In the genomic region with DNA sequence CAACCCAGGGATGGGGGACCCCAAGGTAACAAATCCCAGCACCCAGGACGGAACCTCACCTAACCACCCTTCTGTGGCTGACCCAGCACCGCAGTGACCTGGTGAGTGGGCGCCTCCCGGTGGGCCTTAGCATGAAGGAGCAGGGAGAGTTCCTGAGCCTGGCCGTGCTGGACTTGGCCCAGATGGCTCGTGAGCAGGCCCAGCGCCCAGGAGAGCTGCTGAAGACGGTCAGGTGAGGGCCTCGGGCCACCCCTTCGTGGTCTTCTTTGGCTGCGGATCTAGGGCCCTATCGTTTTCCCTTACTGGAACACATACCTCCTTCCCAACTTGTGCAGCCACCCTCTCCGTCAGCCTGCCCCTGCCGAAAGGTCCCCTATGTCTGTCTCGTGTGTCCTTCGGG, we compare ENCODE assay signal across 9 mouse cellular contexts. TPM values are rescaled to one million over a fixed set of nuclear protein-coding genes. Genes with fewer than 3 reads are reported as not detected.
DNase-seq lines count a peak whose midpoint lies in the region; ATAC-seq and TF ChIP-seq lines count a peak whose summit lies in the region.
"Had no signal": no experiment of that assay in that cellular context is flagged by ENCODE, and none has a peak within 500 bp of the region (broad histone marks: within the 10 kb centered on the region; RNA-seq: fewer than 3 reads in every experiment).

No protein-coding gene starts in this region.

- DNase-seq in liver, embryonic 11.5 days (ENCODE audit: low spot score): no peak
- no peak for DNase-seq in liver
- DNase-seq in forebrain, embryonic 11.5 days (ENCODE audit: low spot score): no peak
- no peak for DNase-seq in embryo, embryonic 9.5 days (ENCODE audit: extremely low spot score)
- DNase-seq in adrenal gland, adult 18-20 months (ENCODE audit: low spot score in 2 of 2): no peak
- DNase-seq: kidney, adult 9 months had no signal

- peak; percentile 7; the same call in 1 of the 2 replicates for TF ChIP-seq CTCF in intestine, postnatal 0 days (IDR thresholded peaks at IDR 0.05; ENCODE audit: low read depth)

- no peaks in the 10 kb centered on the region for H3K9me3 ChIP-seq in liver, embryonic 11.5 days (ENCODE audit: control insufficient read depth, low read length)
- no peaks in the 10 kb centered on the region for H3K9me3 ChIP-seq in forebrain, embryonic 11.5 days (ENCODE audit: control insufficient read depth, low read length)
- H3K9me3 ChIP-seq in intestine, postnatal 0 days (ENCODE audit: control insufficient read depth): no peaks in the 10 kb centered on the region
- H3K9me3 ChIP-seq in neural tube, embryonic 15.5 days (replicated peaks): no peaks in the 10 kb centered on the region

- H3K9ac ChIP-seq in liver, embryonic 11.5 days (ENCODE audit: low read depth, low read length): no peak overlapping the region
- H3K9ac ChIP-seq in forebrain, embryonic 11.5 days (ENCODE audit: low read length): no peak overlapping the region
- no peak overlapping the region for H3K9ac ChIP-seq in intestine, postnatal 0 days (ENCODE audit: low read depth, low read length)
- peak overlapping the region; percentile 43; the same call in 1 of the 2 replicates for H3K9ac ChIP-seq in neural tube, embryonic 15.5 days (replicated peaks)

- H3K27ac ChIP-seq in liver, embryonic 11.5 days (ENCODE audit: low read depth, low read length): no peak overlapping the region
- no peak overlapping the region for H3K27ac ChIP-seq in forebrain, embryonic 11.5 days (ENCODE audit: low read depth, low read length)
- H3K27ac ChIP-seq in intestine, postnatal 0 days (ENCODE audit: low read depth, low read length): no peak overlapping the region
- H3K27ac ChIP-seq in neural tube, embryonic 15.5 days (replicated peaks): no peak overlapping the region

- peaks cover 3% of the 10 kb centered on the region for H3K4me1 ChIP-seq in liver, embryonic 11.5 days (replicated peaks; ENCODE audit: control insufficient read depth, insufficient read depth, low read length)
- peaks cover 4% of the 10 kb centered on the region; the same call in 1 of the 2 replicates for H3K4me1 ChIP-seq in forebrain, embryonic 11.5 days (replicated peaks; ENCODE audit: control insufficient read depth, insufficient read depth, low read length)
- H3K4me1 ChIP-seq in intestine, postnatal 0 days (replicated peaks; ENCODE audit: control insufficient read depth, insufficient read depth, low read length): no peaks in the 10 kb centered on the region; the same call in 1 of the 2 replicates
- peaks cover 31% of the 10 kb centered on the region for H3K4me1 ChIP-seq in neural tube, embryonic 15.5 days

- ATAC-seq in liver, embryonic 11.5 days (replicated peaks; ENCODE audit: low FRiP score): no peak
- ATAC-seq in forebrain, embryonic 11.5 days (replicated peaks; ENCODE audit: low FRiP score): no peak
- ATAC-seq in intestine, postnatal 0 days: no peak
- no peak for ATAC-seq in neural tube, embryonic 15.5 days (ENCODE audit: low FRiP score)
- no peak for ATAC-seq in activated CD4-positive, CD25-positive, alpha-beta regulatory T cell, adult 4 months

- WGBS in liver, embryonic 11.5 days: 52% methylated on average over 16 of the region's 16 CpGs
- 9% methylated on average over 16 of the region's 16 CpGs for WGBS in forebrain, embryonic 11.5 days
- WGBS in intestine, postnatal 0 days: 51% methylated on average over 16 of the region's 16 CpGs
- 15% methylated on average over 16 of the region's 16 CpGs for WGBS in neural tube, embryonic 15.5 days

- peak overlapping the region; percentile 44 for H3K4me2 ChIP-seq in liver, embryonic 11.5 days
- H3K4me2 ChIP-seq in forebrain, embryonic 11.5 days (ENCODE audit: low read depth, low read length, severe bottlenecking): peak overlapping the region; percentile 31; the same call in 1 of the 2 replicates
- peak overlapping the region; percentile 53 for H3K4me2 ChIP-seq in intestine, postnatal 0 days (replicated peaks; ENCODE audit: low read depth)
- peak overlapping the region; percentile 62 for H3K4me2 ChIP-seq in neural tube, embryonic 15.5 days

- peaks cover 61% of the 10 kb centered on the region for H3K27me3 ChIP-seq in liver, embryonic 11.5 days (replicated peaks; ENCODE audit: control insufficient read depth, insufficient read depth, low read length)
- H3K27me3 ChIP-seq in forebrain, embryonic 11.5 days (ENCODE audit: control insufficient read depth, insufficient read depth, low read length): peaks cover 83% of the 10 kb centered on the region
- peaks cover 8% of the 10 kb centered on the region for H3K27me3 ChIP-seq in intestine, postnatal 0 days (replicated peaks; ENCODE audit: control insufficient read depth, insufficient read depth, low read length)
- peaks cover 84% of the 10 kb centered on the region for H3K27me3 ChIP-seq in neural tube, embryonic 15.5 days (replicated peaks)

- H3K36me3 ChIP-seq in liver, embryonic 11.5 days (ENCODE audit: control insufficient read depth, insufficient read depth, low read length): no peaks in the 10 kb centered on the region
- H3K36me3 ChIP-seq in forebrain, embryonic 11.5 days (ENCODE audit: control insufficient read depth, insufficient read depth, low read length): no peaks in the 10 kb centered on the region
- peaks cover 9% of the 10 kb centered on the region; the same call in 1 of the 2 replicates for H3K36me3 ChIP-seq in intestine, postnatal 0 days (ENCODE audit: control insufficient read depth, insufficient read depth)
- H3K36me3 ChIP-seq in neural tube, embryonic 15.5 days: no peaks in the 10 kb centered on the region

- H3K4me3 ChIP-seq in liver, embryonic 11.5 days (ENCODE audit: low read depth, low read length): no peak overlapping the region; the same call in 1 of the 2 replicates
- H3K4me3 ChIP-seq in forebrain, embryonic 11.5 days (ENCODE audit: low read depth, low read length): no peak overlapping the region
- H3K4me3 ChIP-seq in intestine, postnatal 0 days (ENCODE audit: low read depth, low read length): 0 out of 2 replicates have a peak overlapping the region, but pooled peaks have one; percentile 13
- H3K4me3 ChIP-seq in neural tube, embryonic 15.5 days (replicated peaks): peak overlapping the region; percentile 35

RNA-seq across cellular contexts. Expression of a gene that starts 3.0 kb away (rescaled TPM):
- 10.1 and 11.0 TPM in 2 replicates for polyA plus RNA-seq in liver, embryonic 11.5 days (2014; fragmentation: Nextera tagmentation; extraction: Ambion mirVana)
- 2.3 TPM in 2 replicates for polyA plus RNA-seq in forebrain, embryonic 11.5 days (2014; fragmentation: Nextera tagmentation; extraction: Ambion mirVana)
- 5.7 and 6.8 TPM in 2 replicates for polyA plus RNA-seq in intestine, postnatal 0 days (2015; fragmentation: Nextera tagmentation; extraction: Ambion mirVana)
- 7.4 and 11.5 TPM in 2 replicates for polyA plus RNA-seq in neural tube, embryonic 15.5 days (2015; fragmentation: Nextera tagmentation; extraction: Ambion mirVana)
- 10 to 100 TPM; 18.6 to 41.7 TPM for polyA plus RNA-seq in activated CD4-positive, CD25-positive, alpha-beta regulatory T cell, adult 4 months (2017; shearing (Covaris generic))
- 10 to 100 TPM; 11.6 to 17.3 TPM for total RNA-seq in adrenal gland, adult 18-20 months (2021)

RNA-seq across cellular contexts. Expression of a gene that starts 7.6 kb away (rescaled TPM):
- 0.41 and 0.45 TPM in 2 replicates for polyA plus RNA-seq in liver, embryonic 11.5 days (2014; fragmentation: Nextera tagmentation; extraction: Ambion mirVana)
- polyA plus RNA-seq in forebrain, embryonic 11.5 days (2014; fragmentation: Nextera tagmentation; extraction: Ambion mirVana): 6.5 and 6.6 TPM in 2 replicates
- polyA plus RNA-seq in intestine, postnatal 0 days (2015; fragmentation: Nextera tagmentation; extraction: Ambion mirVana): 0.60 and 0.72 TPM in 2 replicates
- 18.1 and 22.2 TPM in 2 replicates for polyA plus RNA-seq in neural tube, embryonic 15.5 days (2015; fragmentation: Nextera tagmentation; extraction: Ambion mirVana)
- under 1 TPM; 0.37 to 0.93 TPM for polyA plus RNA-seq in activated CD4-positive, CD25-positive, alpha-beta regulatory T cell, adult 4 months (2017; shearing (Covaris generic))
- 1 to 10 TPM; 5.9 to 7.9 TPM for total RNA-seq in adrenal gland, adult 18-20 months (2021)

RNA-seq across cellular contexts. Expression of a gene that starts 9.9 kb away (rescaled TPM):
- 1.3 and 2.0 TPM in 2 replicates for polyA plus RNA-seq in liver, embryonic 11.5 days (2014; fragmentation: Nextera tagmentation; extraction: Ambion mirVana)
- not detected in 2 replicates for polyA plus RNA-seq in forebrain, embryonic 11.5 days (2014; fragmentation: Nextera tagmentation; extraction: Ambion mirVana)
- polyA plus RNA-seq in intestine, postnatal 0 days (2015; fragmentation: Nextera tagmentation; extraction: Ambion mirVana): 2.5 and 3.0 TPM in 2 replicates
- polyA plus RNA-seq in neural tube, embryonic 15.5 days (2015; fragmentation: Nextera tagmentation; extraction: Ambion mirVana): 1.4 and 2.8 TPM in 2 replicates
- 10 to 100 TPM; 16.4 to 23.9 TPM for polyA plus RNA-seq in activated CD4-positive, CD25-positive, alpha-beta regulatory T cell, adult 4 months (2017; shearing (Covaris generic))
- 1 to 10 TPM; 4.3 to 5.6 TPM for total RNA-seq in adrenal gland, adult 18-20 months (2021)

RNA-seq across cellular contexts. Expression of a gene that starts 22.5 kb away (rescaled TPM):
- 2.1 and 2.9 TPM in 2 replicates for polyA plus RNA-seq in liver, embryonic 11.5 days (2014; fragmentation: Nextera tagmentation; extraction: Ambion mirVana)
- 0.51 and 0.64 TPM in 2 replicates for polyA plus RNA-seq in forebrain, embryonic 11.5 days (2014; fragmentation: Nextera tagmentation; extraction: Ambion mirVana)
- polyA plus RNA-seq in intestine, postnatal 0 days (2015; fragmentation: Nextera tagmentation; extraction: Ambion mirVana): 30.5 and 33.5 TPM in 2 replicates
- 0.56 and 1.3 TPM in 2 replicates for polyA plus RNA-seq in neural tube, embryonic 15.5 days (2015; fragmentation: Nextera tagmentation; extraction: Ambion mirVana)
- 1 to 10 TPM; 3.3 to 3.8 TPM for polyA plus RNA-seq in activated CD4-positive, CD25-positive, alpha-beta regulatory T cell, adult 4 months (2017; shearing (Covaris generic))
- total RNA-seq in adrenal gland, adult 18-20 months (2021): 1 to 10 TPM; 3.5 to 4.3 TPM

RNA-seq across cellular contexts. Expression of a gene that starts 46.4 kb away (rescaled TPM):
- polyA plus RNA-seq in liver, embryonic 11.5 days (2014; fragmentation: Nextera tagmentation; extraction: Ambion mirVana): 20.8 and 21.1 TPM in 2 replicates
- polyA plus RNA-seq in forebrain, embryonic 11.5 days (2014; fragmentation: Nextera tagmentation; extraction: Ambion mirVana): 21.3 and 23.2 TPM in 2 replicates
- 2.2 and 2.5 TPM in 2 replicates for polyA plus RNA-seq in intestine, postnatal 0 days (2015; fragmentation: Nextera tagmentation; extraction: Ambion mirVana)
- polyA plus RNA-seq in neural tube, embryonic 15.5 days (2015; fragmentation: Nextera tagmentation; extraction: Ambion mirVana): 81.2 and 85.0 TPM in 2 replicates
- polyA plus RNA-seq in activated CD4-positive, CD25-positive, alpha-beta regulatory T cell, adult 4 months (2017; shearing (Covaris generic)): 10 to 100 TPM; 55.0 to 72.9 TPM
- 1 to 10 TPM; 1.9 to 2.3 TPM for total RNA-seq in adrenal gland, adult 18-20 months (2021)

Comparison
In these comparisons a context has a peak if more than half of its experiments do, and no peak if none do; other contexts are left out.
1. H3K4me3 ChIP-seq: peak in intestine, postnatal 0 days (single experiment) and neural tube, embryonic 15.5 days (single experiment); none in liver, embryonic 11.5 days (single experiment) and forebrain, embryonic 11.5 days (single experiment).
2. Peak in every context shown above with its lines, with median percentiles within 50 percentile points of each other: H3K4me2 ChIP-seq.